15 mouse cellular contexts compared by ENCODE assay signal in genomic region chr2:155603707-155604106, GRCm38 (mm10). TPM values are rescaled to one million over a fixed set of nuclear protein-coding genes. Genes with fewer than 3 reads are reported as not detected.
DNase-seq lines count a peak whose midpoint lies in the region; ATAC-seq lines count a peak whose summit lies in the region.
"Had no signal": no experiment of that assay in that cellular context is flagged by ENCODE, and none has a peak within 500 bp of the region (broad histone marks: within the 10 kb centered on the region; RNA-seq: fewer than 3 reads in every experiment).

No protein-coding gene starts in this region.

- H3K27me3 ChIP-seq in heart, embryonic 13.5 days (replicated peaks): no peaks in the 10 kb centered on the region
- H3K27me3 ChIP-seq in intestine, embryonic 14.5 days (replicated peaks; ENCODE audit: control insufficient read depth, insufficient read depth, low read length): no peaks in the 10 kb centered on the region
- no peaks in the 10 kb centered on the region for H3K27me3 ChIP-seq in liver, embryonic 12.5 days (replicated peaks)
- H3K27me3 ChIP-seq: limb, embryonic 13.5 days had no signal

- H3K4me1 ChIP-seq in heart, embryonic 13.5 days: peaks cover 38% of the 10 kb centered on the region
- no peaks in the 10 kb centered on the region; the same call in 1 of the 2 replicates for H3K4me1 ChIP-seq in intestine, embryonic 14.5 days (replicated peaks; ENCODE audit: control insufficient read depth, insufficient read depth, low read length)
- H3K4me1 ChIP-seq in liver, embryonic 12.5 days: peaks cover 66% of the 10 kb centered on the region
- H3K4me1 ChIP-seq: midbrain, embryonic 13.5 days had no signal

- no peak overlapping the region for H3K4me2 ChIP-seq in heart, embryonic 13.5 days
- H3K4me2 ChIP-seq in intestine, embryonic 14.5 days (ENCODE audit: low read length): no peak overlapping the region
- H3K4me2 ChIP-seq in liver, embryonic 12.5 days: peak overlapping the region; percentile 78
- H3K4me2 ChIP-seq: limb, embryonic 13.5 days; midbrain, embryonic 13.5 days had no signal

- WGBS in heart, embryonic 13.5 days: 61% methylated on average over 3 of the region's 3 CpGs
- 56% methylated on average over 3 of the region's 3 CpGs for WGBS in intestine, embryonic 14.5 days
- WGBS in liver, embryonic 12.5 days (ENCODE audit: insufficient replicate concordance): 68% methylated on average over 3 of the region's 3 CpGs

- no peak overlapping the region for H3K9ac ChIP-seq in heart, embryonic 13.5 days
- no peak overlapping the region for H3K9ac ChIP-seq in intestine, embryonic 14.5 days (ENCODE audit: low read length)
- H3K9ac ChIP-seq in liver, embryonic 12.5 days: peak overlapping the region; percentile 72; the same call in 1 of the 2 replicates
- H3K9ac ChIP-seq: limb, embryonic 13.5 days; midbrain, embryonic 13.5 days had no signal

- H3K27ac ChIP-seq in heart, embryonic 13.5 days (replicated peaks): peak overlapping the region; percentile 91; the same call in 1 of the 2 replicates
- no peak overlapping the region for H3K27ac ChIP-seq in intestine, embryonic 14.5 days (ENCODE audit: low read depth)
- peak overlapping the region; percentile 94 for H3K27ac ChIP-seq in liver, embryonic 12.5 days
- H3K27ac ChIP-seq: left cerebral cortex, adult 2 months; limb, embryonic 13.5 days; midbrain, embryonic 13.5 days had no signal

- no peak overlapping the region for H3K4me3 ChIP-seq in heart, embryonic 13.5 days
- no peak overlapping the region for H3K4me3 ChIP-seq in intestine, embryonic 14.5 days (ENCODE audit: low read depth, low read length)
- H3K4me3 ChIP-seq in liver, embryonic 12.5 days: no peak overlapping the region
- H3K4me3 ChIP-seq: left cerebral cortex, adult 2 months; limb, embryonic 13.5 days; midbrain, embryonic 13.5 days had no signal

- H3K36me3 ChIP-seq in heart, embryonic 13.5 days: no peaks in the 10 kb centered on the region
- H3K36me3 ChIP-seq in intestine, embryonic 14.5 days (ENCODE audit: control insufficient read depth, insufficient read depth, low read length): no peaks in the 10 kb centered on the region
- no peaks in the 10 kb centered on the region for H3K36me3 ChIP-seq in liver, embryonic 12.5 days
- H3K36me3 ChIP-seq: G1E; limb, embryonic 13.5 days; midbrain, embryonic 13.5 days had no signal

- H3K9me3 ChIP-seq in heart, embryonic 13.5 days: no peaks in the 10 kb centered on the region
- no peaks in the 10 kb centered on the region; the same call in 1 of the 2 replicates for H3K9me3 ChIP-seq in intestine, embryonic 14.5 days (ENCODE audit: control insufficient read depth, low read length)
- no peaks in the 10 kb centered on the region for H3K9me3 ChIP-seq in liver, embryonic 12.5 days (replicated peaks)
- H3K9me3 ChIP-seq: limb, embryonic 13.5 days; midbrain, embryonic 13.5 days had no signal

- ATAC-seq in heart, embryonic 13.5 days (ENCODE audit: extremely low read depth, insufficient number of reproducible peaks, low FRiP score, low TSS enrichment): no peak
- no peak for ATAC-seq in intestine, embryonic 14.5 days (replicated peaks; ENCODE audit: low FRiP score, low TSS enrichment, low read depth)
- ATAC-seq in liver, embryonic 12.5 days: 0 out of 2 replicates have a peak, but pooled peaks have one; percentile 11
- ATAC-seq: midbrain, embryonic 13.5 days had no signal

- no peak for DNase-seq in heart, adult 8-10 months (ENCODE audit: low spot score)
- peak; percentile 56 for DNase-seq in intestine, embryonic 14.5 days (ENCODE audit: low spot score)
- DNase-seq in kidney, adult 9 months: peak; percentile 73
- DNase-seq in thymus, adult 18-20 months: no peak
- no peak for DNase-seq in layer of hippocampus, postnatal 36 days
- no peak for DNase-seq in gastrocnemius, postnatal 4 days (ENCODE audit: low spot score in 2 of 2)
- DNase-seq: adrenal gland, adult 8-10 months; cerebellum, adult 9-11 months; right cerebral cortex, postnatal 14 days had no signal

RNA-seq across cellular contexts. Expression of gene Myh7b, which starts 7.3 kb away (rescaled TPM):
- polyA plus RNA-seq in heart, embryonic 13.5 days (2015; fragmentation: Nextera tagmentation; extraction: Ambion mirVana): 17.7 and 21.2 TPM in 2 replicates
- total RNA-seq in heart, adult 8-10 months (2022): 10 to 100 TPM; 21.9 to 55.5 (median 33.1) TPM
- polyA plus RNA-seq in intestine, embryonic 14.5 days (2014; fragmentation: Nextera tagmentation; extraction: Ambion mirVana): 0.20 and 0.62 TPM in 2 replicates
- 6.0 TPM in 2 replicates for polyA plus RNA-seq in liver, embryonic 12.5 days (2016; fragmentation: Nextera tagmentation; extraction: Ambion mirVana)
- 1 to 10 TPM; 3.3 to 5.3 TPM for total RNA-seq in layer of hippocampus, postnatal 36 days (2021)
- 10 to 100 TPM in 1 of 2 experiments, 1 to 10 TPM in 1; 8.8 to 11.1 TPM for total RNA-seq in gastrocnemius, postnatal 4 days (2021)

RNA-seq across cellular contexts. Expression of gene Gss, which starts 11.1 kb away (rescaled TPM):
- 24.2 and 25.6 TPM in 2 replicates for polyA plus RNA-seq in heart, embryonic 13.5 days (2015; fragmentation: Nextera tagmentation; extraction: Ambion mirVana)
- total RNA-seq in heart, adult 8-10 months (2022): 10 to 100 TPM; 14.2 to 15.6 (median 14.6) TPM
- 46.1 and 49.6 TPM in 2 replicates for polyA plus RNA-seq in intestine, embryonic 14.5 days (2014; fragmentation: Nextera tagmentation; extraction: Ambion mirVana)
- 64.0 and 64.1 TPM in 2 replicates for polyA plus RNA-seq in liver, embryonic 12.5 days (2016; fragmentation: Nextera tagmentation; extraction: Ambion mirVana)
- total RNA-seq in layer of hippocampus, postnatal 36 days (2021): 10 to 100 TPM; 24.7 to 26.9 TPM
- 10 to 100 TPM; 12.4 to 14.2 TPM for total RNA-seq in gastrocnemius, postnatal 4 days (2021)

Comparison
In these comparisons a context has a peak if more than half of its experiments do, and no peak if none do; other contexts are left out.
1. DNase-seq: peak in intestine, embryonic 14.5 days (single experiment) and kidney, adult 9 months (single experiment); none in heart, adult 8-10 months (single experiment), thymus, adult 18-20 months (0 of 2), layer of hippocampus, postnatal 36 days (0 of 2) and gastrocnemius, postnatal 4 days (0 of 2).